Mouse (Mus musculus): ENCODE measurements around the gene Fam24b.

Gene Fam24b

DNA sequence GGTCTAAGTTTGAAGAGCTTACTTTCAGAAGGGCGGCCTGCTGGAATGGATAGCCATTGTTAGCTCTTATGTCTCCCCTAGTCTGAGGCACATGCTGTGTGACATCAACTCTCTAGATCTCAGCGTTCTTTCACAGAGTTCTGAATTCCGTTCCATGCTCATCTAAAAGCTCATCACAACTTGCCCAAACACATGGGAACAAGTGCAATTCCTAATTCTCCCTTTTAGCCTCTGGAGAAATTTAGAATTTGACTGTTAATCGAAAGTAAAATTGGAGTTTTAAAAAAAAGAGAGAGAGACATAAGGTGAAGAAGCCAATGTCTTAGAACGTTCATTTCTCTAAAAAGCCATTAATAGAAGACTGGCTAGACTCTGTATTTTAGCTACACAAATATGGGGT is at the start of gene Fam24b:
Gene Fam24b (minus strand): TSS at position 101 of the 400 bp plus-strand sequence.
- DNase-seq (ENCODE audit: low spot score in 2 of 2), result no peak

DNA sequence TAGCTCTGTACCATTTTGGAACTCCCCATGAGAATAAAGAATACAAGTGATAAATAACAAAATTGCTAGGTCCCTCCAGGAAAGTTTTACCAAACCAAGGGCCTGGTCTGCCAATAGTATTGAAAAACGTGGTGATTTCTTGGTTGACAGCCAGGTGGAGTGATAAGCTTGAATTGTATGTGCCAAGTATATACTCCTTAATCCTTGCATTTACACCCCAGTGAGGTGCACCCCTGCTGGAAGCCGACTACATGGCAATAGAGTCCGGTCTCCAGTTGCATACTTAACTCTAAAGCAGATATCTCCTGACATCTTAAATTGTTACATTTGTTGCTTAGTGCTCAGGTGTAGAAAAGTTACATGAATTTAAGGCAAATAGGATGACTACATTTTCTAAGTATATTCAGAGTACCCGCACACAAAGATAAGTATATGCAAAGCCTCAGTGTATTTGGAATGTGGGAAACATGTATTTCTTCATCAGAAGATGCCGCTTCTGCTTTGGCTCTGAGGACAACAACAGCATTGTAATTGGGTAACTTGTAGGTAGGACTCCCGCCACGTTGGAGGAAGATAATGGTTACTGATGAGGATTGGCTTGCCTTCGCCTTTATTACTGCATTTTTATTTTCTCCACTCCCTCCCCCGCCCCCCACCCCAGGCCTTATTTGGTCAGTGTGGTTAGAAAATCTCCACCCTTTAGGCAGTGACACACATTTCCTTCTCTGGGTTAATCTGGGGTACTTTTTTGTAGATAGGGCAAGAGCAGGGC is 42.8 kb upstream of the Fam24b start:
- DNase-seq (ENCODE audit: low spot score in 2 of 2), result no peak

DNA sequence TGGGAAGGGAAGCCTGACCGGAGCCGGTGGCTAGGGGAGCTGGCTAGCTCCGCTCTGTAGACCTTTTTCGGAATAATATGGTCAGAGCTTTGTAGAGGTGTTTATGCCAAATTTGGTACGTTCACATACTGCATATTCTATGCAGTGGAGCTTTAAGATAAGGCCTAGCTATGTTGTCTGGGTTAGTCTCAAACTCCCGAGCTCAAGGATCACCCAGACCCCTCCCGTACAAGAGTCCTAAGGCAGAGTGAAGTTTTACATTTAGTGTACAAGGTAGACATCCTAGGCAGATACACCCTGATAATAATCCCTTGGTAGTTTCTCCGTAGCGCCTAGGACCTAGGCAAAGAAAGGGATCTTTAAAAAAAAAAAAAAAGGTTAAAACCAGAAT is 42.1 kb upstream of the Fam24b start:
- DNase-seq (ENCODE audit: low spot score in 2 of 2), result no peak

DNA sequence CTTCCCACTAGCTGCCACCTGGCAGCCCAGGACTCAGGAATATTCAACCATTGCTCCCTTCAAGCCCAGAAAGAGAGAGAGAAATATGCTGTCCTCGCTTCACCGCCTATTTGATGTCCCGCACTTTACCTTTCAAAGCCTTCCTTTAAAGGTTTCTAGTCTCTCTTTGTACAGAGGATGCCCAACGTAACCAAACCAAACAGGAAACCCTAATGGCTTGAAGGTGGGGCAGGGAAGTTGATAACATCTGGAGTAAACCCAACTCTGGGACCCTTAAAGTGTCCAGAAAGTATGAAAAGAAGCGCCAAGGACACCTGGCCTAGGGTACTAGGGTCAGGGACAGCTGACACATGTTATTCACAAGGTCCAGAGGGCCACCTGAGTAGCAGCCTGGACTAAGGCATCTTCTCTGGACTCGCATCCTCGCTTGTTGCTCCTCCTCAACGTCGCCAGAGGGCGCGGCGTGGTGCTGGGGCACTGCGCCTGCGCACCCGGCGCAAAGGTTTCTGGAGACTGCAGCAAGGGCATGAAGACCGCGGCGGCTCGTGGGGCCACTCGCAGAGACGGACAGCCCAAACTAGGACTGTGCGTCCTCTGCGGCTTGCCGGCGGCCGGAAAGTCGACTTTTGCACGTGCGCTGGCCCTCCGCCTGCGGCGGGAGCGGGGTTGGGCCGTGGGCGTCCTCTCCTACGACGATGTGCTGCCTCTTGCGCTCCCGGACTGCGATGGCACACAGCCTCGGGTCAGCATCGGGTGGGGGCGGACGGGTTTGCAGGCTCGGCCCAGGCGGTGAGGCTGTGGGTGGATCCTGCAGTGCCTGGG is 41.5 kb upstream of the Fam24b start, which contains the start of gene Pstk:
Gene Pstk (plus strand): TSS at position 494 of the 822 bp plus-strand sequence.
- DNase-seq (ENCODE audit: low spot score in 2 of 2), result peak; percentile 86 to 94

DNA sequence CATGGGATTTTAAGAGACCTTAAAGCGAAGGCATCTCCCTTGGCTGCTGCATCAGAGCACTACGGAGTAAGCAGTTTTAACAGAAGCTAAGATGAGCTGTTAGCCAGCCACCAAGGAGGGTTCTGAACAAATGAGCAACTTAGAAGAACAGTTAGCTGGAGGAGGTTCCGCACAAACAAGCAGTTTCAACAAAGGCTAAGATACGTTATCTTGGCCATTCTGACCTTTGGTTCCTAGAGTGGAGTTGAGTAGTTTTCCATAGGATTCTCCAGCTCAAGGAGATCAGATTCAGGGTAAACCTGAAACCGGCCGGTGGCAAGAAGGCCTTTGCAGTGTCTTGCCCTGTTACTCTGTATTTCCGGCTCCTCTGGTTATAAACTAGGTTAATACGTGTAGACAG is 34.8 kb upstream of the Fam24b start:
- DNase-seq (ENCODE audit: low spot score in 2 of 2), result no peak

DNA sequence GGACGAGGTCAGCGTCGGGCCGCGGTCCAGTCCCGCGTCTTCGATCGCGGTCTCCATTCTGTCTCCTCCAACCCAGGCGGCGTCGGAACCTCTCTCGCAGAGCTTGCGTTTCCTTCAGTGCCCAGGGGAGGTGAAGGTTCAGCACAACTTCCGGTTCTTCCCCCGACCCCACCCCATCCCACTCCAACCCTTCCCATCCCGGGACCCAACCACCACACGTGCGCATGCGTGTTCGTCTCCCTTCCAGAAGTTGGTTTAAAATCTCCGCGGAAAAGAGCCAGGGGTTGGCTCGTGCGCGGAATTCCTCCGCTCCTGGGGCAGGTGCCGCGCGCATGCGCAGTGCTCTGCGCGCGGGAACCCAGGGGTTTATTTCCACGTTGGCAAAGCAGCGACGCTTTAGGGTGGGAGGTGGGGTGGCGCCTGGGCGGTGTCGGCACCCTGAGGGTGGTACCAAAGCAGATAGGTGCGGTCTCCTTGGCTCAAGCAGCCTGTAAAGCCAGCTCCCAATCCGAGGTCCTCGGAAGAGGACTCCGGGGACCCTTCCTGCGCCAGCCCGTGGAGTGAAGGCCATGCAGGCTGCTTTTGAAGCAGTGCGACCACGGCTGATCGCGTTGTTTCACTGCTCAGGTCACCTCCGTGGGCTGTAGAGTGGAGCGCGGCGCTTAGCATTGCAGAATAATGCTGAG is 33.4 kb upstream of the Fam24b start, which contains the start of gene 2310057M21Rik:
Gene 2310057M21Rik (minus strand): TSS at position 145 of the 686 bp plus-strand sequence.
- DNase-seq (ENCODE audit: low spot score in 2 of 2), result peak; percentile 85 to 91

DNA sequence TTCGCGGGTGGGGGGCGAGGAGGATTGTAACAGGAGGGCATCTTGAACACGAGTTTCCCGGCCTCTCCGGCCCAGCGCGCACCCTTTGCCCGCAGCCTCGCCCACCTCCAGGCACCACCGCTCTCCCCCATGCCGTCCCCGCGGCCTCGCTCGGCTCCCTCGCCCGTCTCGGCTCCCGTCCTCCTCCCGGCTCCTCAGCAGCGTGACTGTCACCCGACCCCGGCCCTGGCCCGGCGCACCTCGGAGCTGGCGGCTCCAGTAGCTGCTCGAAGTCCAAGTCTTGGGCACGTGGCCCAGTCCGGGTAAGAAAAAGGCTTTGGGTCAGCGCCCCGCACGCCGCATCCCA is 32.9 kb upstream of the Fam24b start:
- DNase-seq (ENCODE audit: low spot score in 2 of 2), result peak in 1 of 2 experiments; percentile 86

DNA sequence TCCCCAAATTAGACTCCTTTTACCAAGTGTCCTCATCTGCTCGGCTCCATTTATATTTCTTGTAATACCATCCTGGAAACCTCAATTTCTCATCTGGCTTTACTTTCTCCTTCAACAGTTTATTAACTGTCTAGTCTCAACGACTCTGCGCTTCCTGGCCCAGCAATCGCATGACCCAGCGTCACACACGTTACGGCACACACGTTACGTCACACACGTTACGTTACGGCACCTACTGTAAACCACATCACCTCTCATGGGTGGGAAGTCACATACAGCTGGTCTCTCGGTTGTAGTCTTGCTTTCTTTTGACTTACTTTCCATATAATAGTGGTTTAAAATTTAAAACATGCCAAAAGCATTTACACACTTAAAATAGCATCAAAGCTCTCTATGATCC is 26.8 kb upstream of the Fam24b start:
- no peak for DNase-seq (ENCODE audit: low spot score in 2 of 2)

DNA sequence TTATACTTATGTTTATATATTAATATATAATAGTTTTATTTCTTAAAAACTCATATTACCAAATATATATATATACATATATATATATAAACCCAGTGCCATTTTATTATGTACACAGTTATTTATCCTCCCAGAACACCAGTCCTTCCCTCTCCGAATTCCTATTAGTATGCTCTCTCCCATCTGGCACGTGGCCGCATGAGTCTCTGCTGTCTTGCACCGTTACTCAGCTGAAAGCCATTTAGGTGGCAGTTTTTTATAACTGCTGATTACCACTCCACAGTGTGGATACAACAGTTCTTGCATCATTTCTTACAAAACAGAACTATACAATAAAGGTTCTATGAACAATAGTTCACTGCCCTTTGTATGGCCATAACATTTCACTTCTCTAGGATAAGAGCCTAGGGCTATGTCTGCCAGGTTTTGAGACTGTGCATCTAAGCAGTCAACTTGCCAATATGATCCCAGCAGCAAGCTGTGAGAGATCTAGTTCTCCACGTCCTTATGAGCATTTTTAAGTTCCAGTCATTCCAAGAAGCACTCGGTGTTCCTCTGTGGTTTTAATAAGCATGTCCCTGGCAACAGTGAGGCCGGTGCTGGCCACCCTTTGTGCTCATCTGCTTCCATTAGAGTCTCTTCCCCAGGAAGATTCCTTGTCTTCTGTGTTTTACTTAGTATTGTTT is 16.7 kb upstream of the Fam24b start:
- no peak for DNase-seq (ENCODE audit: low spot score in 2 of 2)

DNA sequence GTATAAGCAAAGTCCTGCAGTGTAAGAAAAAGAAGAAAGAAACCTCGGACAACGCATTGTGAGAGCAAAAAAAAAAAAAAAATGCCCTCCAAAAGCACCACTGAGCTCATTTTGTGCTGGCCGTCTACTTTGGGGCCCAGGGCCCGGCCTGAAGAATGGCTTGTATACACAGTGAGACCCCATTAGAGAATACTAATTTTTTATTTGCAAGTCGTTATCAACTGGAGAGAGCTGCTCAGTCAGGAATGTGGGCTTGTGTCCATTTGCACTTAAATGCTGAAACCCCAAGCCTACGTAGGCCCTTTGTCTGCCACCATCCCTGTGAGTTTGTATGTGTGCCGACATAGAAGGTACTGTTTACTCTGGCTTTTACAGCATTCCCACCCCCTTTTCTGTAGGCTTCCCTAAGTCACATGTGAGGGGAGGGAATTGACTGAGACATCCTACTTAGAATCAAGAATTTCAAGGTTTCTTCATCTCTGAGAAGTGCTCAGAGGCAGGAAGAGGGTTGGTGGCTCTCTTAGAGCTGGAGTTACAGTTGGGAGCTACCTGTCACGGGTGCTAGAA is 8.3 kb upstream of the Fam24b start:
- DNase-seq (ENCODE audit: low spot score in 2 of 2), result no peak

DNA sequence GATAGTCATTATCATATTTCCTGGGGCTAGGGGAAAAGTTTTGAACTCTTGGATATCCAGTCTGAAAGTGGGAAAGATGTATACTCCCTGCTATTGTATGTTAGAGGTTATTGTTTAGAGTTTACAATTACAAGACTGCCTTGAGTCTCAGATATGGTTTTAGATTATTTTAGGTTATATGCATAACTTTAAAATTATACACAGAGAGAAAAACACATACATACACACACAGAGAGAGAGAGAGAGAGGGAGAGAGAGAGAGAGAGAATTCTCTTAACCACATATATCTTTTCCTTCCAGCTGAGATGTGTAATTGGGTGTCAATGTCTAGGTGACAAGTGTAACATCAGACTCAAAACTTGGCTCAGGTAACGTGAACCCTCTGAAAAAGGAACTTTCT is 4.2 kb upstream of the Fam24b start, which contains the start of gene Fam24a:
Gene Fam24a (plus strand): TSS at position 301 of the 400 bp plus-strand sequence.
- no peak for DNase-seq (ENCODE audit: low spot score in 2 of 2)

DNA sequence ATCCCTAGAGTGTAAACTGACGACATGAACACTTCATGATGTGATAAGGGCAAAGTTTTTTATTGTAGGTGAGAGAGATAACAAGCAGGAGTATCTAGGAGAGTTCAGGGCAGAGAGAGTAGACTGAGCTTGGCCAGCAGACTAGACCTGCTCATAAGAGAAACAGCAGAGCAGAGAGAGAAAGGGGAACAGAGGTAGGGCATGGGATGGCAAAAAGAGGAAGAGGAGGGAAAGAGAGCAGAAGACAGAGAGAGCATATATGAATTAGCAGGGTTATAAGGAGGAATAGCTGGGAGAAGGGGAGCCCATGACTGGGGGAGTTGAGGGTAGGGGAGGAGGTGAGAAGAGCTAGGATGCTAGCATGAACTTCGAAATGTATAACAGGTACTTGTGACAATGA is 2.4 kb upstream of the Fam24b start:
- no peak for DNase-seq (ENCODE audit: low spot score in 2 of 2)

DNA sequence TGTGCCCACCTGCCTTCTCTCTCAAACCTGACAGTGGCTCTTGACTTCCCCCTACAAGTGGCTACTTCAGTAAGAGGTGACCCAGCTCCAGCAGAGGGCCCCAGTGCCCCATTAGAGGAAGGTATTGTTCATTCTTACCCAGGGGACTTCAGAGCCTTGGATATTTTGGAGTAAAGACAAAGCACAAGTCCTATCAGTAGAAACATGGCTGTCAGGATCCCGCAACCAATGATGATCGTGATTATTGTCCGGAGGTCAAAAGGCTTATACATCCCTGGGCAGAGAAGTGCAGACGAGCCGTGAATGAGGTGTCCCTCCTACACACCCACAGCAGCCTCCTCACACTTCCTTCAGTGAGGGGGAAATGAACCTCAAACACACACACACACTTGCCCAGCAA is 2.3 kb downstream of the Fam24b start:
- DNase-seq (ENCODE audit: low spot score in 2 of 2), result no peak

DNA sequence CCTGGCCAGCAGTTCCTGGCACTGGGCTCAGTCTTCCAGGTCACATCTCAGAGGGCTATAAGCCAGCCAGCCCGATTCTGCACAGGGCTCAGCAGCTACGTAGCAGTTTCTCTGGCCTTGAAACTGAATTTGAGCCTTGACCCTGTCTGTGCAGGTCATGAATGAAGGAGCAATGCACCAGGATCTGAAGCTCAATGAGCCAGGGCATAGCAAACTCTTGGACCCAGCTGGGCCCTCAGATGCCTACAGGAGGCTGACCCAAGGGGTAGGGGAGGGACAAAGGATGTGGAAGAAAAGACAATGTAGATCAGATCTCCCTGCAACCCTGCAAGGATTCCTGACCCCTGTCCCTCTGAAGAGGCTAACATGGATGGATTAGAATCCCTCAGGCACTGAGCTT is 7.1 kb downstream of the Fam24b start, which contains the start of gene Cuzd1:
Gene Cuzd1 (minus strand): TSS at position 101 of the 400 bp plus-strand sequence.
- DNase-seq (ENCODE audit: low spot score in 2 of 2), result no peak

DNA sequence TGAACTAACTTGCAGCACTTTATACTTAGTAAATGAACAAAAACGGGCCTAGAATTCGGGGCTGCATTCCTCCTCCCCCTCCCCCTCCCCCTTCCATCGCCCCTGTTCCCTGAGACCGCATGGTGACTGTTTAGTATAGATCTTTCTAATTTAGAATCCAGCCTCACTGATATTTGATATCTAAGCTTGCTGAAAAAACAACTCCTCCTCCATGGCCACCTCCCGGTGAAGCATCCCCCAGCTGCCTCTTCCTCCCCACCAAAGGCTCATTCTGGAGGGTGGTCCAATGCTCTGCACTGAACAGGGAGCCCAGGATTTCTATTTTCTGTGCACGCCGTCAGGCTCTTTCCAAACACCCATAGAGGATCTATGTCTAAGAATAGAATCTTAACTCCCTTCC is 11.0 kb downstream of the Fam24b start:
- DNase-seq (ENCODE audit: low spot score in 2 of 2), result no peak

DNA sequence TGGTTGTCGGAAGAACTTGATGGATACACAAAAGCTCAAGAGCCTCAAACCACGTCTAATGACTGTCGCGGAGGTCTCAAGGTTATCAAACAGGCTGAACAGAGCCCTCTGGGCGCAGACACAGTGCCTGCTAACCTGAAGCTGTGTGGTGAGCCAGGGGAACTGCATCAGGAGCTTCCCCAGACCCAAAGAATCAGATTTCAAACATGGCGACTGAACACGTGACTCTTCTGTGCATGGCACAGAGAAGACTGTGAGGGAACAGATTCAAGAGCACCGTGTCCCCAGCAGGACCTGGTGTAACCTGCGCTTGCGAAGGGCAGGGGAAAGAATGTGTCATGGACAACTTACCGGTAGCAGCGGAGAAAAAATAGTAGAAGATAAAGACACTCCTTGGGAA is 11.7 kb downstream of the Fam24b start:
- DNase-seq (ENCODE audit: low spot score in 2 of 2), result no peak

DNA sequence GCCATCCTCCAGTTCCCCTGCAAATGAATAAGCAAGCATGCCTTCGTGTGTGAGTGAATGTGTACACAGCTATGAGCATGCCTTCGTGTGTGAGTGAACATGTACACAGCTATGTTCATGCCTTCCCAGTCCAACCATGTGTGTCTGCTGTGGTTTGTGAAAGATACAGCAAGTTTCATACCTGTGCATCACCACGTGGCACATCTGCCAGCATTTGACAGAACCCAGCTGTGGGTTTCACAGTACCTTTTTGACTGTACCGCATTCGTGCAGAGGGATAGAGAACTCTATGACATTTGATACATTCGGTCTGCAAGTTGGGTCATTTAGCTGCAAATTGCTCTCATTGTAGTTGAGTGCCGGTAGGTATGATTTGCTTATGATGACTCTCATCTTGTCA is 14.8 kb downstream of the Fam24b start:
- DNase-seq (ENCODE audit: low spot score in 2 of 2), result no peak

DNA sequence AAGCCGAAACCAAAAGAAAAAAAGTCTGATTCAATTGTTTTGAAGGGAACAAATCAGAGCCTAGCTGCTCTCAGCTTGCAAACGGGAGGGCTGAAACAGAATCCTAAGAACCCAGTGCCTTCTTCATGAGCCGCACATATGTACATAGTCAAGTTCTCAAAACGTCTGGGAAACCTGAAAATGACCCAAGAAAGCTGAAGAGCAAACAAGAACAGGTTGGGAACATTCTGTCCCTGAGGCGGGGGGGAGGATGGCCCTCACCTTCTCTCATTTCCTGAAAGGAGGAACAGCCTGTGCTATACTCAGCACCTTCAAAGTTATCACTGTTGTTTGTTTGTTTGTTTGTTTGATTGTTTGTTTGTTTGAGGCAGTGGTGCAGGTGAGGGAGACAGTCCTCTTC is 22.6 kb downstream of the Fam24b start:
- no peak for DNase-seq (ENCODE audit: low spot score in 2 of 2)

DNA sequence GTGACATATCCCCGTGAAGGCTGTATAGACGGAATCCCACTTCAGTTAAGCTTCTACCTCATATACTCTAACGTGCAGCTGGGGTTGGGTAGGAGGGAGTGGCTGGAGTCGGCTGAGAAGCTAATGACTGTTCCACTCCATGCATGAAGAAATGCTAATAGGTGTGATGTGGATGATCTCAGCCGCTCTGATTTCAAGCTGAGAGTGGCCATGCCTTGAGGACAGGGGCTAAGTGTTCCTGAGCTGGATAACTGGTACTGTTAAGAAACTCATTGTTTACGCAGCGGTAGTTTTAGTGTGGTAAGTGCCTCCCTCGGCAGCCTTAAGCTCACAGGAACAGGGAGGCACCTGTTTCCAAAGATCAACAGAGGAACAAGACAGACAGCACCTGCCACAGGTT is 26.0 kb downstream of the Fam24b start:
- no peak for DNase-seq (ENCODE audit: low spot score in 2 of 2)

DNA sequence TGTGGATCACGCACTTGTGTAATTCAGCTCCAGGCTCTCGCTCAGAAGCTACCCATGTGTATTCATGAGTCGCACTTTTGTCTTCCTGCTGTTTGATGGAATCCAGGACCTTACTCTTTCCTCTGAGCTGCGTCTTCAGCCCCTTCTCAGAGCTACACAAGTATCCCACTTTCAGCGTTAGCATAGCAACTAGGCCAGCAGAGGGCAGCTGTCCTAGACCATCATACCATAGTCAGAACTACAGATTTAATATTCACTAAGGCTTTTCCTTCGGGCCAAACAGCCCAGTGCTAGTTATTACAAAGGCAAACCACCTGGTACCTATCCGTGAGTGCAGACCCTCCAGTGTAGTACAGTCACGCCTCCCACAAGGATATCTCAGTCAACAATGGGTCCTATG is 32.2 kb downstream of the Fam24b start:
- no peak for DNase-seq (ENCODE audit: low spot score in 2 of 2)

Data from spleen, postnatal 4 days (tissue).